Mouse (Mus musculus): ENCODE results near the gene Brms1.

DNA sequence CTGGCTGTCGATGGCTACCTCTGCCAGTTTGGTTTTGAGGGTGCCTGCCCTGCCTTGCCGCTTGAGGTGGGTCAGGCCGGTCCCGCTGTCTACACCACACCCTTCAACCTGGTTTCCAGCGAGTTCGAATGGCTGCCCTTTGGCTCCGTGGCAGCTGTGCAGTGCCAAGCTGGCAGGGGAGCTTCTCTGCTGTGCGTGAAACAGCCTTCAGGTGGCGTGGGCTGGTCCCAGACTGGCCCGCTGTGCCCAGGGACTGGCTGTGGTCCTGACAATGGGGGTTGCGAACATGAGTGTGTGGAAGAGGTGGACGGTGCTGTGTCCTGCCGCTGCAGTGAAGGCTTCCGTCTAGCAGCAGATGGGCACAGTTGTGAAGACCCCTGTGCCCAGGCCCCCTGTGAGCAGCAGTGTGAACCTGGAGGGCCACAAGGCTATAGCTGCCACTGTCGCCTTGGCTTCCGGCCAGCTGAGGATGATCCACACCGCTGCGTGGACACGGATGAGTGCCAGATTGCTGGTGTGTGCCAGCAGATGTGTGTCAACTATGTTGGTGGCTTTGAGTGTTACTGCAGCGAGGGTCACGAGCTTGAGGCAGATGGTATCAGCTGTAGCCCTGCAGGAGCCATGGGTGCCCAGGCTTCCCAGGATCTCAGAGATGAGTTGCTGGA, 27.5 kb downstream of the Brms1 start:
- TF ChIP-seq CTCF (IDR thresholded peaks at IDR 0.05; ENCODE audit: extremely low read depth, insufficient read length, insufficient replicate concordance, low read depth, low read length) (no peak), POLR2A (IDR thresholded peaks at IDR 0.05; ENCODE audit: low read depth, low read length) (no peak)

Measured in small intestine, adult 2 months (tissue).